Mouse (Mus musculus) mammary gland, adult 2 months (tissue): ENCODE data around the gene Pkp1. TPM values are rescaled to one million over a fixed set of nuclear protein-coding genes. Genes with fewer than 3 reads are reported as not detected.

Experiments
- polyA plus RNA-seq: library from polyadenylated mRNA; depleted of rRNA; stranded (reverse); fragments of >200 nt; gene quantifications from 2 replicates; pipeline ENCODE4 v1.2.3, GENCODE M21; 2012; ENCODE audit warnings: low replicate concordance; rRNA removed

Pkp1 gene
- polyA plus RNA-seq: 12.8 and 22.6 TPM in 2 replicates

DNA sequence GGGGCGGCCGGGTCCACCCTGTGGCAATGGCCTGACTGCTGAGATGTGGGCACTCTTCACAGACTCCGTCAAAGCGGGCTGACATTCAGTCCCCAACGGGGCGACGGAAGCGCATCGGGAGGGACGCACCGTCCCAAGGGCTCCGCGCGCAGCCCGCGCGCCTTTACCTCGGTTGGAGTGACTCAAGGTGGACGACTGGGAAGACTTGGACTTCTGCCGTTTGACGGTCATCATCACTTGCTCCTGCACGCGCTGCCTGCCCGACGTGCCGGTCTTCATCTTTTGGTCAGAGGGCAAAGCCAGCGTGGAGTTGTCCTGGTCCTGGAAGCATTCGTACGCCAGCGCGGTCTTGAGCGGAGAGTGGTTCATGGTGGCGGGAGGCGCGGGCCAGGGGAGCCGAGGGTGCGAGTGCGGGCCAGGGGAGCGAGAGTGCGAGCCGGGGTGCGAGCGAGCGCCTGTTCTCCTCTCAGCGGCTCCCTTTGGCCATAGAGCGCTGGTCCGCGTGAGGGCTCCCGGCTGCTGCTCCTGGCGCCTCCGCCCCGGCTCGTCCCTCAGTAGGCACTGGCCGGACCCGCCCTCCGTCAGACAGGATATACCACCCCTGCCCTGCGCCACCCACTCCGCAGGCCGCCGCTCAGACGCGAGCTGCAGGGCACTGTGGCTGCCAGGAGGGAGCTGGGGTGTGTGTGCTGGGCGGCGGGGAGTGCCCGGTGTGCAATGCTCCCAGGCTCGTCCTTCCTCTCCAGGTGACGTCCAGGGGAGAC, at the start of gene Pkp1:
TSS of gene Pkp1 (minus strand) at position 564 of the 764 bp plus-strand sequence.

DNA sequence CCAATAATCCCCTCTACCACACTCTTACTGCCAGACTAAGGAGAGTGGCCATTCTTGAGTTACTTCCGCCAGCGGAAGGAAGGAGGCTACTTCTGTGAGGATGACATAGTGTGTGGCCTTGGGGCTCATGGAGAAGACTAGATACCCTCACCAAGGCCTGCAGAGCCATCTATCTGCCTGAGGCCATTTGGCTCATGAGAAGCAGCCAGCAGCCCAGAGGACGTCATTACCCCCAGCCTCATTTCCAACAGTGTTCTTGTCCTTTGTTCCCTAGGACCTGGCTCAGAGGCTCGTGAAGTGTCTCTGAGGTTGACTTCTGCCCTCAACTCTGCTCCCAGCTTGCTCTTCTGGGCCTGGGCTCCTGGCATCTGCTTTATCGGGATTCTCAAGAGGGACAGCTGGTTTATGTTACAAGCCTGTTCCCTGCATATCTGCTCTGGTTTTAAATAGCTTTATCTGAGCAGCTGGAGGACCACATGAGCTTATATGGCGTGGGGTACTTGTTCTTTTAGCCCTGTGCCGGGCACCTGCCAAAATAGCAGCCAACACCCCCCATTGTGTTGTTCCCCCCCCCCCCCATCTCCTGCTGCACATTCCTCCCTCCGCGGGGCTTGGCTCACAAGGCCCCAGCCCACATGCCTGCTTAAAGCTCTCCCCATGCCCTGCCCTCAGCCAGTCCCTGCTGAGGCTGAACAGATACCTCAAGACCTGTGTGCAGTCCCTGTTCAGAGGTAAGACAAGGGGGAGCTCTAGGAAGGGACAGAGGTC, 83.1 kb downstream of the Pkp1 start, which contains the start of gene Tnnt2:
TSS of gene Tnnt2 (plus strand) at position 639 of the 768 bp plus-strand sequence.

Other genes with a start within 250 kb of the Pkp1 start
- 217 and 315 TPM in 2 replicates for gene Csrp1, start 199.1 kb downstream of the Pkp1 start, polyA plus RNA-seq
- 329 and 543 TPM in 2 replicates for gene Phlda3, start 153.1 kb downstream of the Pkp1 start, polyA plus RNA-seq
- gene Tnni1, start 139.8 kb downstream of the Pkp1 start, polyA plus RNA-seq: 0.56 and 2.8 TPM in 2 replicates
- gene Lad1, start 100.6 kb downstream of the Pkp1 start, polyA plus RNA-seq: 28.3 and 37.5 TPM in 2 replicates
- 0.39 and 1.3 TPM in 2 replicates for gene Tnnt2, start 82.9 kb downstream of the Pkp1 start, polyA plus RNA-seq
- gene Igfn1, start 87.1 kb upstream of the Pkp1 start, polyA plus RNA-seq: 0.26 TPM in 1 of 2 replicates, not detected in the other
- 69.1 and 86.3 TPM in 2 replicates for gene Tmem9, start 88.9 kb upstream of the Pkp1 start, polyA plus RNA-seq
- gene Ascl5, start 131.6 kb upstream of the Pkp1 start, polyA plus RNA-seq: not detected in 2 replicates
- gene Cacna1s, start 133.5 kb upstream of the Pkp1 start, polyA plus RNA-seq: 0.96 and 107 TPM in 2 replicates
- gene Kif21b, start 212.2 kb upstream of the Pkp1 start, polyA plus RNA-seq: 31.1 and 60.4 TPM in 2 replicates